Mouse (Mus musculus): ENCODE data around the gene Nutm2.
"Not testable (repeated sequence)": the region's sequence is repeated elsewhere in the genome, so short reads cannot be mapped to it uniquely, and the experiment has no call there.

- not testable (repeated sequence) for TF ChIP-seq CTCF, POLR2A (IDR thresholded peaks at IDR 0.05; ENCODE audit: insufficient read depth, low read depth, low read length)
Observed at GRCm38 (mm10) chr13:50510470-50511343, 43.6 kb downstream of the Nutm2 start.
